In genomic region chr9:46621851-46622250, GRCm38 (mm10) we compare ENCODE assay signal across 26 mouse cellular contexts.
"Had no signal": no experiment of that assay in that cellular context is flagged by ENCODE, and none has a peak within 500 bp of the region (broad histone marks: within the 10 kb centered on the region; RNA-seq: fewer than 3 reads in every experiment).

No protein-coding gene starts in this region.

- H3K4me2 ChIP-seq: heart, embryonic 11.5 days; heart, embryonic 13.5 days; heart, embryonic 15.5 days; hindbrain, embryonic 12.5 days; hindbrain, embryonic 14.5 days; intestine, embryonic 15.5 days; limb, embryonic 13.5 days; limb, embryonic 15.5 days; liver, embryonic 12.5 days had no signal

- H3K4me3 ChIP-seq: heart, adult 2 months; heart, embryonic 13.5 days; heart, embryonic 15.5 days; hindbrain, embryonic 12.5 days; intestine, embryonic 15.5 days; limb, embryonic 13.5 days; limb, embryonic 15.5 days; liver, embryonic 12.5 days had no signal

- H3K4me1 ChIP-seq: heart, embryonic 13.5 days; heart, embryonic 15.5 days; intestine, embryonic 15.5 days; limb, embryonic 15.5 days; liver, embryonic 12.5 days had no signal

- H3K36me3 ChIP-seq: heart, embryonic 13.5 days; heart, embryonic 15.5 days; hindbrain, embryonic 12.5 days; intestine, embryonic 15.5 days; limb, embryonic 13.5 days; limb, embryonic 15.5 days; liver, embryonic 12.5 days had no signal

- H3K27ac ChIP-seq: heart, adult 2 months; heart, embryonic 13.5 days; heart, embryonic 15.5 days; hindbrain, embryonic 12.5 days; hindbrain, embryonic 14.5 days; intestine, embryonic 15.5 days; kidney, postnatal 0 days; limb, embryonic 13.5 days; limb, embryonic 15.5 days; liver, embryonic 12.5 days had no signal

- ATAC-seq: hindbrain, embryonic 16.5 days; inflammation-experienced regulatory T-cells, adult 6 months; intestine, embryonic 15.5 days; intestine, postnatal 0 days; liver, embryonic 12.5 days had no signal

- H3K9ac ChIP-seq: heart, embryonic 13.5 days; heart, embryonic 15.5 days; hindbrain, embryonic 12.5 days; hindbrain, embryonic 14.5 days; intestine, embryonic 15.5 days; limb, embryonic 13.5 days; limb, embryonic 15.5 days; liver, embryonic 12.5 days had no signal

- H3K27me3 ChIP-seq: heart, embryonic 15.5 days; hindbrain, embryonic 12.5 days; intestine, embryonic 15.5 days; limb, embryonic 13.5 days; limb, embryonic 15.5 days; liver, embryonic 12.5 days had no signal

- H3K9me3 ChIP-seq: heart, embryonic 13.5 days; heart, embryonic 15.5 days; hindbrain, embryonic 12.5 days; intestine, embryonic 15.5 days; limb, embryonic 13.5 days; limb, embryonic 15.5 days; liver, embryonic 12.5 days had no signal

- DNase-seq: gastrocnemius, postnatal 14 days; gastrocnemius, postnatal 36 days; heart, adult 11 months; heart, adult 2 months; heart, postnatal 14 days; heart, postnatal 36 days; kidney, adult 18-20 months; kidney, adult 8-10 months; kidney, postnatal 14 days; kidney, postnatal 36 days; layer of hippocampus, adult 9-11 months; layer of hippocampus, postnatal 36 days; left cerebral cortex, postnatal 4 days had no signal
